Mouse (Mus musculus): Measurements from ENCODE around the gene Gm21834. TPM values are rescaled to one million over a fixed set of nuclear protein-coding genes. Genes with fewer than 3 reads are reported as not detected.
A peak's percentile ranks its signal among the peaks of the same experiment; 100 is the strongest.

Gene Gm21834
- not detected for total RNA-seq (2021)
- long read RNA-seq, experiment 1: 0 reads
- long read RNA-seq, experiment 2: 0 reads

DNA sequence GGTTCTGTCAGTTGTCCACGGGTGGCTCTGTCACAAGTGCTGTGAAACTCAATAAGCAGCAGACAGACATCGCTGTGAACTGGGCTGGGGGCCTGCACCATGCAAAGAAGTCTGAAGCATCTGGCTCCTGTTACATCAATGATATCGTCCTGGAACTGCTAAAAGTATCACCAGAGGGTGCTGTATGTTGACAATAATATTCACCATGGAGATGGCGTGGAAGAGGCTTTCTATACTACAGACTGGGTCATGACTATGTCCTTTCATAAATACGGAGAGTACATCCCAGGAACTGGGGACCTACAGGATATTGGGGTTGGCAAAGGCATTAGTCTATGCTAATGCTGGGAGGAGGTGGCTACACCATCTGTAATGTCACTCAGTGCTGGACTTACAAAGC is at the start of gene Gm21834:
TSS of gene Gm21834 (minus strand) at position 101 of the 400 bp plus-strand sequence.
- Histone ChIP-seq H3K4me3 (no peak within 1 kb of the TSS), H3K27ac (no peak within 1 kb of the TSS)
- no peak for TF ChIP-seq CTCF (conservative IDR thresholded peaks at IDR 0.05)
- DNase-seq (ENCODE audit: low spot score in 2 of 2): no peak

DNA sequence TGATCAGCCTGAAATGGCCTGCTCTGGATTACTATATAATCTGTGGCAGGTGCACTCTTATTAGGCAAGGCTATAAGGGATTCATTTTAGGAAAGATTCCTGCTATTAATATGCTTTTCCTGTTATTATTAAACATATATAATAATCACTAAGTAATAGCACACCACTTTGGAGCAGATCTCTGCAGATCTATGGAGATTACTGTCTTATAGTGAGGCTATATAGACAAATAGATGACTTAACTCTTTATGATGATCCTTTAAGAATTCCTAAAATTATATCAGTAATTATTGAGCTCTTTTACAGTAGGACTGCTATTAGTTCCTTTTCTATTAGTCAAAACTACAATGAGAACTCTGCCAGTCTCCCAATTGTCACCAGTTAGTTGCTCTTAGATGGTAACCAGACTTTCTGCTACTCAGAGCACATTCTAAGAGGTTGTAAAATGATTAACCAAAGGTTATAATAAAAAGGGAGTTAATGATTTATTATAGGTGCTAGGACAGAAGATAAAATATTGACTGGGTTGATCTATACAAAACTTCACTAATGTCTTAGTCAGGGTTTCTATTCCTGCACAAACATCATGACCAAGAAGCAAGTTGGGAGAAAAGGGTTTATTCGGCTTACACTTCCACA is 46.3 kb upstream of the Gm21834 start:
- no peak for DNase-seq (ENCODE audit: low spot score in 2 of 2)
- no peak for TF ChIP-seq CTCF (conservative IDR thresholded peaks at IDR 0.05)
- no peak overlapping the region for H3K27ac ChIP-seq

DNA sequence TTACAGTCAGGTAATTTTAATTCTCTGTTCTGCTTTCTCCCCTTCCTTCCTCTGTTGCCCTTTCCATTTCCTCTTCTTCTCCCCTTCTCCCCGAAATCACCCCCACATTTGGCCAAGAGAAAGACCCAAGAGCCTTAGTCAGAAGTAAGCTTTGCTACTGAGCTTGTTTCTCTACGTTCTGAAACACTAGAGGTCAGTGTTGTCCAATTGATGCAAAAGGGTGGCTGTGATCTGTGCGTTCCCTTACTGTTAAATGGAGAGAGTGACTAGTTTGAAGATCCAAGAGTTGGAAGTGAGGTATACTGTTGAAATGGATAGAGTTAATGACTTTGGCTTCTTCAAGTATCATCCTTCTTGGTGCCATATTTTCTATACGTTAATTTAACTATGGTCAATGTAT is 28.9 kb upstream of the Gm21834 start:
- Histone ChIP-seq H3K27ac (0 out of 2 replicates have a peak overlapping the region, but pooled peaks have one; percentile 61), H3K4me3 (peak overlapping the region; percentile 50)
- peak; percentile 83 for TF ChIP-seq CTCF (conservative IDR thresholded peaks at IDR 0.05)
- DNase-seq (ENCODE audit: low spot score in 2 of 2): peak; percentile 53 to 59

More for the DNA sequence above, 46.3 kb upstream of the Gm21834 start:
- H3K4me3 ChIP-seq: no peak overlapping the region

DNA sequence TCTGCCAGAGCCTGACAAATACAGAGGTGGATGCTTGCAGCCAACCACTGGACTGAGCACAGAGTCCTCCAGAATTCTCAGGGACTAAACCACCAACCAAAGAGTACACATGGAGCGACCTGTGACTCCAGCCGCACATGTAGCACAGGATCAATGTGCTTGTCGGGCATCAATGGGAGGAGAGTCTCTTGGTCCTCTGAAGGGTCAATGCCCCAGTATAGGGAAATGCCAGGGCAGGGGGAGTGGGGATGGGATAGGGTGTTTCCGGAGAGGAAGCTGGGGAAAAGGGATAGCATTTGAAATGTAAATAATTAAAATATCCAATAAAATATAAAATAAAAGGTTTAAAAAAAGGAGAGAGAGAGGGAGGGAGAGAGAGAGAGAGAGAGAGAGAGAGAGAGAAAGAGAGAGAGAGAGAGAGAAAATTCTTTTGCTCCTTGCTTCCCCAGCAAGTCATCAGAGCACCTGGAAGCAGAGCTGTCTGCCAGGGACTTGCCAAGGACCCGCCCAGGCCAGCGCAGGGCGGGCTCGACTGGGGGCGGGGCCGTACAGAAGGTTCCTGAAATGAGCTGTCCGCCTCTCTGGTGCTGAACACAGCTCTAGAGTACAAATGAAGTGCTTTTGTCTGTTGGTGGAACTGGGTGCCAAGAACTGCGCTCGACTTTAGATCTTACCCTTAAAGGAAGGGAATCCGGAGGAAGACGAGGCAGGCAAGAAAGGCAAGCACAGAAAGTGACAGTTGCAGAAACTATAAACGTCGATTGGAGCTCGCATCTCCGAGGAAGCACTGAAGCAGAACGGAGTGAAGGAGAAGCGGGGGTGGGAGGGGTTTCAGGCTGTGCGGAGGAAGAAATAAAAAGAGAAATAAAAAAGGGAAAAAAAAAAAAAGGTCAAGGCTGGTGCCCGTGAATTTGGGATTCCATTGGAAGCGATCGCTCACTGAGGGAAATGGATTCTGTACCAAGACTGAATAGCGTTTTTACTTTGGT is 26.9 kb upstream of the Gm21834 start, which contains the start of gene Cntnap5c:
TSS of gene Cntnap5c (plus strand) at position 949 of the 989 bp plus-strand sequence.
- Histone ChIP-seq H3K27ac (peak within 1 kb of the TSS; percentile 61), H3K4me3 (peak within 1 kb of the TSS; percentile 50)
- DNase-seq (ENCODE audit: low spot score in 2 of 2): peak; percentile 37 to 59
- TF ChIP-seq CTCF (conservative IDR thresholded peaks at IDR 0.05): no peak

DNA sequence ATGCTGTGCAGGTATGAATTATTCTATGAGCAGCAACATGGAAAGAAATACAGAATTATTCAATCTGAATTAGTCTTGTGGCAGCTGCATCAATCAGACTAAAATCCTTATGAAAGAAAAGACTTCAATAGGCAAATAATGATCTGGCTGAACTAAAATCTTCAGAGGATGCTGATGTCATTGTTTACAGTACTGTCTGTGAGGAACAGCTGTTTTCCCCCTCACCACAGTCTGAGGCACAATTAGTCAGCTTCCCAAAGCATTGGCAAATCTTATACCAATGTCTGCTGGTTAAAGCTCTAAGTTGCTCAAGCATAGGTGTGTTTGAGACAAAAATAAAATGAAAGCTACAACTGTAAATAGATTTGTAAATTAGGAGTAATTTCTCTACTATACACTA is 25.3 kb upstream of the Gm21834 start:
- DNase-seq (ENCODE audit: low spot score in 2 of 2): no peak
- TF ChIP-seq CTCF (conservative IDR thresholded peaks at IDR 0.05): no peak
- no peak overlapping the region for H3K4me3 ChIP-seq
- H3K27ac ChIP-seq: no peak overlapping the region

DNA sequence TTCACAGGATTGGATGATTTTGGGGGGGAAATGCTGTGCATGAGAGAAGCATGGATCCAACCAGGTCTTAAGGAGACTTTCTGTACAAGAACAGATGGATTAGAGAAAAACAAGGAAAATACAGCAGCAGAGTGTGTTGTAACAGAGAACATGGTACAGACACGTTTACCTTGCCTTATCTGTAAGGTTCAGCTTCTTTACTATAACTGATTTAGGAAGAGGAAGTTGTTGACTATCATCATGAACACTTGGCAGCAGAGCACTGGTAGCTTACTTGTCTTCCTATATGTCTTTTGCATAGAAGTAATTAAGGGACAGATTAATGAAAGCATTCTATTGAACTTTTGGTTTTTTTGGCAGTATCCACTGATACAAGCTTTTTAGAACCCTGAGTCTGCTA is 16.0 kb upstream of the Gm21834 start:
- DNase-seq (ENCODE audit: low spot score in 2 of 2): no peak
- TF ChIP-seq CTCF (conservative IDR thresholded peaks at IDR 0.05): no peak
- Histone ChIP-seq H3K4me3 (no peak overlapping the region), H3K27ac (no peak overlapping the region)

DNA sequence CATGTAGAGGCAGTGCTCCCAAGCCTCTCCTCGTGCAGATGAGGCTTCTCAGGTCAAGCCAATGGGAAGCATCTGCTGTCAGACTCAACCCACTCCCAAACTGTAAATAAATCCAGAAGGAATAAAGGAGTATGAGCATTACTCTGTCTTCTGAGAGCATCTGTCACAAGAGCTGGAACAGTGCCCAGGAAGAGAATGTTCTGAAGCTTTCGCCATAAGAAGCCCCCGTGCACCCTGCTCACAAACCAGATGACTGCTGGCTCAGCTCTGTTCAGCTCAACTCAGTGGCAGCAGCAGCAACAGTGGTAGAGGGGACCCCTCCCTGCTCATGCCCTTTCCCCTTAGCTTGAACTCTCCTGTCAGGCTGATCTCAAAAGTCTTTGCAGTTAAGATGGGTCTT is 47.2 kb downstream of the Gm21834 start:
- peak overlapping the region; percentile 81 for H3K27ac ChIP-seq
- TF ChIP-seq CTCF (conservative IDR thresholded peaks at IDR 0.05): no peak
- DNase-seq (ENCODE audit: low spot score in 2 of 2): peak; percentile 60 to 77
- H3K4me3 ChIP-seq: no peak overlapping the region

Other genes with a start within 250 kb of the Gm21834 start
- under 1 TPM; 0.08 to 0.10 TPM for gene Vmn2r120, start 196.7 kb downstream of the Gm21834 start, total RNA-seq (2021)
- 10 to 100 TPM; 23.3 to 23.5 TPM for gene Cntnap5c, start 27.4 kb upstream of the Gm21834 start, total RNA-seq (2021)